Mouse (Mus musculus): ENCODE measurements at regions not wholly inside any gene's neighbourhood (a gene's known extent, or its start where the extent isn't known, plus 50 kb on each side); places are given as distances from the start of the nearest gene placed in this dataset.
"Not testable (repeated sequence)": the region's sequence is repeated elsewhere in the genome, so short reads cannot be mapped to it uniquely, and the experiment has no call there.

DNA sequence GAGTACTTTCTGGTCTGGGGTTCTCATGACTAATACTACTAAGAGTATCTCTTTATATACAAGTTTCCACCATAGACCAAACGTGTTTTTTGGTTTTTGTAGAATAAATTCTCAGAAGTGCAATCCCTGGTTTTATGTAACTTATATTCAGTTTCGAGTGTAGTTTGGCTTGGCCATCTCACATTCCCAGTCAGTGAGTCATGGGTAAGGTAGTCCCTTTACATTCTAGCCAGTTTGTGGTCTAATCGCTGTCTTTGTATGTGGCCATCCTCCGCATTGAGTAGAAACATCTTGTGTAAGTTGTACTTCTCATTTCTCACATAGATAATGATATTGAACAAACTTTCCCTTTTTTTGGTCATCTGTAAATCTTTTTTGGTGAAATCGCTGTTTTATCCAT, 88.3 kb downstream of the Anxa5 start:
- Histone ChIP-seq H3K9me3 (ENCODE audit: low read length) (no peaks in the 10 kb centered on the region), H3K27ac (ENCODE audit: low read length) (no peak overlapping the region), H3K9ac (replicated peaks; ENCODE audit: low read depth) (no peak overlapping the region), H3K27me3 (replicated peaks; ENCODE audit: insufficient read depth, low read length) (no peaks in the 10 kb centered on the region), H3K36me3 (ENCODE audit: insufficient read depth, low read length) (no peaks in the 10 kb centered on the region), H3K4me1 (ENCODE audit: insufficient read depth, low read depth, low read length) (no peaks in the 10 kb centered on the region), H3K4me3 (ENCODE audit: low read depth, low read length) (no peak overlapping the region), H3K4me2 (replicated peaks; ENCODE audit: low read depth, low read length) (no peak overlapping the region)
- WGBS: 84% methylated on average over 5 of the region's 5 CpGs
- TF ChIP-seq CTCF (IDR thresholded peaks at IDR 0.05): no peak
- TF ChIP-seq EP300 (IDR thresholded peaks at IDR 0.05): no peak
- no peak for ATAC-seq
- no peak for DNase-seq (ENCODE audit: low spot score)

DNA sequence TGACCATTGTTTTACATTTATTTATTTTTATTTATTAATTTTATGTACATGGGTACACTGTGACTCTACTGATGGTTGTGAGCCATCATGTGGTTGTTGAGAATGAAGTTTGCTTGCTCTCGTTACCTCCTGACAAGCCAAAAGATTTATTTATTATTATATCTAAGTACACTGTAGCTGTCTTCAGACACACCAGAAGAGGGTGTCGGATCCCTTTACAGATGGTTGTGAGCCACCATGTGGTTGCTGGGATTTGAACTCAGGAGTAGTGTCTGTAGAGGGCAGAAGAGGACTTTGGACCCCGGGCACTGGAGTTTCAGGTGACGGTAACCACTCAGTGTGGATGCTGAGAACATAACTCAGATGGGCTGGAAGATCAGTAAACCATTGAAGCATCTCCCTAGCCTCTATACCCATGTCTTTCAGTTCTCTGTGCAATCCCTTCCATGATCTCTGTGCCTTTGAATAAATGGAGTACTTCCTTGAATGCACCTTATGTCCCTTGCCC, 92.2 kb downstream of the Anxa5 start:
- WGBS: 81% methylated on average over 4 of the region's 4 CpGs
- Histone ChIP-seq H3K27ac (ENCODE audit: low read length) (no peak overlapping the region), H3K36me3 (ENCODE audit: insufficient read depth, low read length) (no peaks in the 10 kb centered on the region), H3K4me3 (ENCODE audit: low read depth, low read length) (no peak overlapping the region), H3K9ac (replicated peaks; ENCODE audit: low read depth) (no peak overlapping the region), H3K4me1 (ENCODE audit: insufficient read depth, low read depth, low read length) (no peaks in the 10 kb centered on the region), H3K9me3 (ENCODE audit: low read length) (no peaks in the 10 kb centered on the region), H3K27me3 (replicated peaks; ENCODE audit: insufficient read depth, low read length) (no peaks in the 10 kb centered on the region), H3K4me2 (replicated peaks; ENCODE audit: low read depth, low read length) (no peak overlapping the region)
- no peak for ATAC-seq
- no peak for DNase-seq (ENCODE audit: low spot score)
- TF ChIP-seq EP300 (IDR thresholded peaks at IDR 0.05): no peak
- TF ChIP-seq CTCF (IDR thresholded peaks at IDR 0.05): no peak

DNA sequence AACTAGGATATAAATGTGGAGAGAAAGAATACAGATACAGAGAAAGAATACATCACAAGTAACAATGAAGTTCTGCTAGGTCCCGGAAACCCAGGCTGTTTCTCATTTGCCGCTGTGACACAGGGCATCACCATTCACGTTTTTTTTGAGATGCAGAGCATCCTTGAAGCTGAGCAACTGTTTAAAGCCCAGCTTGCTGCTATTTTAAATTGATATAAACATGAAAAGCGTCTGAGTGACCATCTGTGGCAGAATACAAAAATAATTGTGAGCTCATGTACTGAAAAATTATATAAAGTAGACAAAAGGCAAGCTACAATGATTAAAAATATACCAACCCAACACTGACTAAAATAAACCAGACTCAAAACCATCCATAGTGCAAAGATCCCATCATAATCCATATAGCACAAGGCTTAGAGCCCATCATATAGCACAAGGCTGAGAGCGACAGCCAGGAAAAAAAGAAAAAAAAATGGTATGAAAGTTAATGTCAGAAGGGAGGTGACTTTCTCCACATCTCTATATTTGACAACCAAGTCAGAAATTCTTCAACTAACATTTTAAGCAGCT, 94.0 kb downstream of the Anxa5 start:
- Histone ChIP-seq H3K4me1 (ENCODE audit: insufficient read depth, low read depth, low read length) (no peaks in the 10 kb centered on the region), H3K27ac (ENCODE audit: low read length) (no peak overlapping the region), H3K9me3 (ENCODE audit: low read length) (no peaks in the 10 kb centered on the region), H3K4me3 (ENCODE audit: low read depth, low read length) (no peak overlapping the region), H3K27me3 (replicated peaks; ENCODE audit: insufficient read depth, low read length) (no peaks in the 10 kb centered on the region), H3K4me2 (replicated peaks; ENCODE audit: low read depth, low read length) (no peak overlapping the region), H3K36me3 (ENCODE audit: insufficient read depth, low read length) (no peaks in the 10 kb centered on the region), H3K9ac (replicated peaks; ENCODE audit: low read depth) (no peak overlapping the region)
- 66% methylated on average over 5 of the region's 5 CpGs for WGBS
- DNase-seq (ENCODE audit: low spot score) (no peak), ATAC-seq (no peak)
- TF ChIP-seq CTCF (IDR thresholded peaks at IDR 0.05) (no peak), EP300 (IDR thresholded peaks at IDR 0.05) (no peak)

DNA sequence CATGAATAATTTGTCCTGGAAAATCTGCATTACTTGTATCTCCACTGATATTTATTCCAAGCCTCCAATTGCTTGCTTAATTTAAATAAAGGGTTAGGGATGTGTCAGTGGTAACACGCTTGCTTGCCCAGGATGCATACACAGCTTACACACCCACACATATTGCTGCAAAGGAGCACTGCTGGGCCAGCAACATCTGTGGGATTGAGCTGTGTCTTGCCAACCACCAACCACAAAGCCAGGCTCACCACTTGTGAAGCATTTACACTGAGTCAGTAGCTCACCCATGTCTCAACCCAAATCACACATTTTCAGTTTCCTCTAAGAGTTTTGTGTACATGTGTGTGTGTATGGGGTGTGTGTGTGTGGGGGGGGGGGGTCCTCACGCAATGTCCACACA, 100.0 kb downstream of the Anxa5 start:
- ATAC-seq (no peak), DNase-seq (ENCODE audit: low spot score) (no peak)
- no peak overlapping the region for H3K9ac ChIP-seq (replicated peaks; ENCODE audit: low read depth)
- no peak for TF ChIP-seq CTCF (IDR thresholded peaks at IDR 0.05)
- TF ChIP-seq EP300 (IDR thresholded peaks at IDR 0.05): no peak
- no peak overlapping the region for H3K4me2 ChIP-seq (replicated peaks; ENCODE audit: low read depth, low read length)
- no peaks in the 10 kb centered on the region for H3K36me3 ChIP-seq (ENCODE audit: insufficient read depth, low read length)
- no peak overlapping the region for H3K4me3 ChIP-seq (ENCODE audit: low read depth, low read length)
- H3K4me1 ChIP-seq (ENCODE audit: insufficient read depth, low read depth, low read length): no peaks in the 10 kb centered on the region
- 73% methylated on average over 2 of the region's 2 CpGs for WGBS
- H3K27ac ChIP-seq (ENCODE audit: low read length): no peak overlapping the region
- no peaks in the 10 kb centered on the region for H3K9me3 ChIP-seq (ENCODE audit: low read length)
- H3K27me3 ChIP-seq (replicated peaks; ENCODE audit: insufficient read depth, low read length): no peaks in the 10 kb centered on the region

DNA sequence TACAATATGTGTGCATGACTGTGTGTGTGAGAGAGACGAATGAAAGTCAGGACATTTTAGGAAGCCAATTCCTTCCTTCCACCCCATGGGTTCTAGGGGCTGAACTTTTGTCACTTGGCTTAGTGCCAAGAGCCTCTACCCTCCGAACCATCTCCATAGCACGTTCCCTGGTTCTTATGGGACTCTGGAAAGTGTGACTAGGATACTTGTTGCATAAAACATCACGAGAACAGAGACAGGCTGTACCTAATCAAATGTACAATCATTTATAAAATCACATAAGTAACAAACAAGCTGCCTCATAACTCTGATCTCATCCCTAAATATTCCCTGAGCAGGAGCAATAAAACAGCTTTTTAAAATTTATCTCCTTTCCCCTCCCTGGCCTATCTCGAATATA, 100.8 kb downstream of the Anxa5 start:
- H3K36me3 ChIP-seq (ENCODE audit: insufficient read depth, low read length): no peaks in the 10 kb centered on the region
- no peaks in the 10 kb centered on the region for H3K27me3 ChIP-seq (replicated peaks; ENCODE audit: insufficient read depth, low read length)
- H3K4me1 ChIP-seq (ENCODE audit: insufficient read depth, low read depth, low read length): no peaks in the 10 kb centered on the region
- ATAC-seq (peak; percentile 59), DNase-seq (ENCODE audit: low spot score) (peak; percentile 56)
- no peak overlapping the region for H3K4me3 ChIP-seq (ENCODE audit: low read depth, low read length)
- no peak overlapping the region for H3K4me2 ChIP-seq (replicated peaks; ENCODE audit: low read depth, low read length)
- no peak overlapping the region for H3K9ac ChIP-seq (replicated peaks; ENCODE audit: low read depth)
- TF ChIP-seq EP300 (IDR thresholded peaks at IDR 0.05) (peak; percentile 67), CTCF (IDR thresholded peaks at IDR 0.05) (no peak)
- 37% methylated on average over 5 of the region's 5 CpGs for WGBS
- H3K9me3 ChIP-seq (ENCODE audit: low read length): no peaks in the 10 kb centered on the region
- H3K27ac ChIP-seq (ENCODE audit: low read length): no peak overlapping the region

DNA sequence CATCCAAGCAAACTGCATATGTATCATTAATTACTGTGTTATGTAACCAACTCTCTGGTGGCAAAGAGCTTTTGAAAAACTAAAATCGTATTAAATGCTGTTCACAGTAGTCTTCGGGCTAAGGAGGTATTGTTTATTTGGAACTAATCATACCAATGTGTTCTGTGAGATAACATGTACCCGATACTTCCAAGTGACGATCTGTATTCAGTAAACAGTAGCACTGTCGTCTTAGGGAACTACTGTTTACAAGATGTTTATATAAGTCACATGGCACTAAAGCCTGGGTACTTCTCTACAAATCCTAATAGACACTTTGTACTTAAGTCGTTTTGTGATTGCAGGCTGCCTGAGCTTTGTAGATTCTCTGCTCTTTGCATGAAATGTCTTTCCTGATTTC, 114.8 kb downstream of the Anxa5 start:
- ATAC-seq (peak; percentile 57), DNase-seq (ENCODE audit: low spot score) (peak; percentile 21)
- Histone ChIP-seq H3K4me3 (ENCODE audit: low read depth, low read length) (no peak overlapping the region), H3K9ac (replicated peaks; ENCODE audit: low read depth) (no peak overlapping the region), H3K9me3 (ENCODE audit: low read length) (no peaks in the 10 kb centered on the region), H3K27ac (ENCODE audit: low read length) (no peak overlapping the region), H3K4me1 (ENCODE audit: insufficient read depth, low read depth, low read length) (no peaks in the 10 kb centered on the region), H3K36me3 (ENCODE audit: insufficient read depth, low read length) (no peaks in the 10 kb centered on the region), H3K4me2 (replicated peaks; ENCODE audit: low read depth, low read length) (no peak overlapping the region), H3K27me3 (replicated peaks; ENCODE audit: insufficient read depth, low read length) (no peaks in the 10 kb centered on the region)
- 32% methylated on average over 6 of the region's 6 CpGs for WGBS
- TF ChIP-seq CTCF (IDR thresholded peaks at IDR 0.05) (no peak), EP300 (IDR thresholded peaks at IDR 0.05) (peak; percentile 73)

DNA sequence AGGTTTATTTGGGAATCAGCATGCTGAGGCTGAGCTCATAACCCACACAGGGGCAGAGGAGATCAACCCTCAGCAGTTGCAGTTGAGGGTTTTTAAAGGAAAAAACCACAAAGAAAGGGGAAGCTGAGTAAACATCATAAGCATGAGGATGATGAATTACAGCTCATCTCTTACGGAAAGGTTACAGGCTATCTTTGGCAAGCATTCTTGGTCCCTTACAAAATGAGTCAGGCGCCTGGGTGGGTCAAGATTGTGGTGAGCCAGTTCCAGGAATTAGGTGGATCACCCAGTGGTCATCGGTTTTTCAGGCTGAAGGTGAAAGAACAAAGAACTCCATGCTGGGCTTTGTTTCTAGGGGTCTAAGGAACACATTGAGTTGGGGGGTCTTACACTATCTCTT, 121.5 kb downstream of the Anxa5 start:
- H3K27ac ChIP-seq (ENCODE audit: low read length); H3K4me1 ChIP-seq (ENCODE audit: insufficient read depth, low read depth, low read length); DNase-seq (ENCODE audit: low spot score); H3K4me2 ChIP-seq (replicated peaks; ENCODE audit: low read depth, low read length); H3K9ac ChIP-seq (replicated peaks; ENCODE audit: low read depth); H3K4me3 ChIP-seq (ENCODE audit: low read depth, low read length); H3K27me3 ChIP-seq (replicated peaks; ENCODE audit: insufficient read depth, low read length); ATAC-seq; H3K36me3 ChIP-seq (ENCODE audit: insufficient read depth, low read length); H3K9me3 ChIP-seq (ENCODE audit: low read length): not testable (repeated sequence)
- WGBS: 82% methylated on average over 3 of the region's 3 CpGs

Measured in lung, postnatal 0 days (tissue).